Mouse (Mus musculus) layer of hippocampus, adult 2 months (tissue): ENCODE results near the gene Parva. TPM values are rescaled to one million over a fixed set of nuclear protein-coding genes. Genes with fewer than 3 reads are reported as not detected.

Experiments used
- DNase-seq, 2 experiments: peaks; one replicate each; pipeline ENCODE4 v3.0.0; 2022; ENCODE audit warnings: low spot score in 2 of 2
- H3K27ac ChIP-seq: fragments of 200-600 bp; 2 replicates; pipeline ENCODE4 v1.8.1; 2022
- H3K4me3 ChIP-seq: fragments of 200-600 bp; 2 replicates; pipeline ENCODE4 v1.8.1; 2022; ENCODE audit warnings: mild to moderate bottlenecking
- CTCF ChIP-seq: fragments of 200-600 bp; conservative IDR thresholded peaks from 2 replicates; pipeline ENCODE4 v1.8.1; 2022; ENCODE audit warnings: antibody characterized with exemption, mild to moderate bottlenecking, moderate library complexity
- total RNA-seq, 2 experiments: library from RNA; stranded (reverse); gene quantifications; 2 replicates each; pipeline ENCODE4 v1.2.3; 2021

Gene Parva
- total RNA-seq, 2 experiments from 2014 or later = 47.6 to 49.1 TPM

GRCm38 (mm10) chr7:112568961-112569360 is 141.7 kb downstream of the Parva start:
- TF ChIP-seq CTCF = no peak
- H3K4me3 ChIP-seq = no peak overlapping the region
- H3K27ac ChIP-seq = no peak overlapping the region

GRCm38 (mm10) chr7:112581621-112582020 is 154.3 kb downstream of the Parva start:
- Histone ChIP-seq H3K4me3 (no peak overlapping the region), H3K27ac (no peak overlapping the region)
- TF ChIP-seq CTCF = no peak
- DNase-seq = no peak

More at GRCm38 (mm10) chr7:112568961-112569360, 141.7 kb downstream of the Parva start:
- DNase-seq = no peak

GRCm38 (mm10) chr7:112582882-112583405 is 155.6 kb downstream of the Parva start:
- no peak for DNase-seq
- no peak for TF ChIP-seq CTCF
- H3K4me3 ChIP-seq = no peak overlapping the region
- no peak overlapping the region for H3K27ac ChIP-seq

GRCm38 (mm10) chr7:112587449-112587848 is 160.1 kb downstream of the Parva start:
- Histone ChIP-seq H3K4me3 (no peak overlapping the region), H3K27ac (no peak overlapping the region)
- DNase-seq = no peak
- no peak for TF ChIP-seq CTCF

GRCm38 (mm10) chr7:112589530-112589929 is 162.2 kb downstream of the Parva start:
- Histone ChIP-seq H3K27ac (no peak overlapping the region), H3K4me3 (no peak overlapping the region)
- no peak for DNase-seq
- TF ChIP-seq CTCF = no peak

- no peak overlapping the region for H3K4me3 ChIP-seq
- H3K27ac ChIP-seq = no peak overlapping the region
- DNase-seq = no peak
- TF ChIP-seq CTCF = no peak
Observed at GRCm38 (mm10) chr7:112593586-112593985, 166.3 kb downstream of the Parva start.

- TF ChIP-seq CTCF = no peak
- DNase-seq = no peak
- H3K27ac ChIP-seq = no peak overlapping the region
- H3K4me3 ChIP-seq = no peak overlapping the region
Observed at GRCm38 (mm10) chr7:112595226-112595850, 168.0 kb downstream of the Parva start.

- H3K27ac ChIP-seq = no peak overlapping the region
- H3K4me3 ChIP-seq = no peak overlapping the region
- DNase-seq = no peak
- no peak for TF ChIP-seq CTCF
Observed at GRCm38 (mm10) chr7:112599650-112600049, 172.3 kb downstream of the Parva start.

- Histone ChIP-seq H3K27ac (no peak overlapping the region), H3K4me3 (no peak overlapping the region)
- no peak for DNase-seq
- TF ChIP-seq CTCF = no peak
Observed at GRCm38 (mm10) chr7:112600163-112600562, 172.9 kb downstream of the Parva start.

GRCm38 (mm10) chr7:112602966-112603365 is 175.7 kb downstream of the Parva start:
- no peak overlapping the region for H3K27ac ChIP-seq
- TF ChIP-seq CTCF = no peak
- DNase-seq = no peak
- H3K4me3 ChIP-seq = no peak overlapping the region

GRCm38 (mm10) chr7:112603496-112604170 is 176.3 kb downstream of the Parva start:
- no peak overlapping the region for H3K27ac ChIP-seq

GRCm38 (mm10) chr7:112604209-112604608 is 176.9 kb downstream of the Parva start:
- no peak for DNase-seq
- Histone ChIP-seq H3K4me3 (no peak overlapping the region), H3K27ac (no peak overlapping the region)
- TF ChIP-seq CTCF = no peak

More at GRCm38 (mm10) chr7:112603496-112604170, 176.3 kb downstream of the Parva start:
- DNase-seq = no peak
- no peak for TF ChIP-seq CTCF
- no peak overlapping the region for H3K4me3 ChIP-seq

- Histone ChIP-seq H3K27ac (no peak overlapping the region), H3K4me3 (no peak overlapping the region)
- TF ChIP-seq CTCF = no peak
- no peak for DNase-seq
Observed at GRCm38 (mm10) chr7:112614046-112614790, 186.9 kb downstream of the Parva start.
